Mouse (Mus musculus) hindbrain, embryonic 14.5 days (tissue): ENCODE data around the gene Olfr742. TPM values are rescaled to one million over a fixed set of nuclear protein-coding genes. Genes with fewer than 3 reads are reported as not detected.

Source experiments
- ATAC-seq: fragments of 200-750 bp; cut with Nextera tagmentation; 2 replicates; pipeline ENCODE4 v1.8.0; 2017; ENCODE audit warnings: moderate number of reproducible peaks, mild to moderate bottlenecking, moderate TSS enrichment, moderate library complexity; ENCODE audit not compliant: low FRiP score
- DNase-seq: peaks from one replicate; pipeline ENCODE4 v3.0.0-alpha.2; 2015; ENCODE audit warnings: low spot score
- H3K27ac ChIP-seq: fragments of 300-500 bp; sonication (generic); 2 replicates; pipeline ENCODE4 v1.5.1; 2014; ENCODE audit warnings: mild to moderate bottlenecking, moderate library complexity
- H3K27me3 ChIP-seq: fragments of 300-500 bp; sonication (generic); 2 replicates; pipeline ENCODE4 v1.6.1; 2014; ENCODE audit warnings: mild to moderate bottlenecking, low read length, mixed read lengths; ENCODE audit not compliant: control insufficient read depth, insufficient read depth
- H3K36me3 ChIP-seq: fragments of 300-500 bp; sonication (generic); replicated peaks from 2 replicates; pipeline ENCODE4 v1.6.1; 2014; ENCODE audit not compliant: control insufficient read depth, insufficient read depth
- H3K4me1 ChIP-seq: fragments of 300-500 bp; sonication (generic); replicated peaks from 2 replicates; pipeline ENCODE4 v1.6.1; 2014; ENCODE audit warnings: antibody characterized with exemption, low read length, mixed read lengths; ENCODE audit not compliant: control insufficient read depth, insufficient read depth
- H3K4me2 ChIP-seq: fragments of 300-500 bp; sonication (generic); replicated peaks from 2 replicates; pipeline ENCODE4 v1.6.1; 2014; ENCODE audit warnings: mild to moderate bottlenecking, moderate library complexity
- H3K4me3 ChIP-seq: fragments of 300-500 bp; sonication (generic); replicated peaks from 2 replicates; pipeline ENCODE4 v1.5.1; 2014; ENCODE audit warnings: mild to moderate bottlenecking, low read length
- H3K9ac ChIP-seq: fragments of 300-500 bp; sonication (generic); 2 replicates; pipeline ENCODE4 v1.6.1; 2014
- H3K9me3 ChIP-seq: fragments of 300-500 bp; sonication (generic); 2 replicates; pipeline ENCODE4 v1.6.1; 2016; ENCODE audit warnings: low read length; ENCODE audit not compliant: control insufficient read depth
- WGBS: fragments of 180-500 bp; shearing (Covaris S2); extraction: QIAGEN DNeasy Blood & Tissue Kit; methylation state at CpG from one replicate; pipeline ENCODE4 v1.1.7; 2014; 5-methylcytosine and 5-hydroxymethylcytosine counted together
- polyA plus RNA-seq: library from polyadenylated mRNA; unstranded; fragments of >200 nt; fragmentation: Nextera tagmentation; extraction: Ambion mirVana; gene quantifications from 2 replicates; pipeline ENCODE4 v1.2.1, GENCODE M21; 2014

Gene Olfr742
- polyA plus RNA-seq: not detected in 2 replicates

GRCm38 (mm10) chr14:50503300-50503699 lies at the start of gene Olfr742:
Olfr742 (plus strand) TSS chr14:50503600.
- DNase-seq (no peak), ATAC-seq (no peak)
- Histone ChIP-seq H3K9ac (no peak within 1 kb of the TSS), H3K27me3 (no peaks in the 10 kb centered on the region), H3K9me3 (no peaks in the 10 kb centered on the region), H3K4me2 (no peak within 1 kb of the TSS), H3K4me3 (no peak within 1 kb of the TSS), H3K36me3 (no peaks in the 10 kb centered on the region), H3K4me1 (no peaks in the 10 kb centered on the region), H3K27ac (no peak within 1 kb of the TSS)
- WGBS: 60% methylated on average over 2 of the region's 2 CpGs

- Histone ChIP-seq H3K27me3 (no peaks in the 10 kb centered on the region), H3K4me3 (no peak within 1 kb of the TSS), H3K4me1 (no peaks in the 10 kb centered on the region), H3K9ac (no peak within 1 kb of the TSS), H3K27ac (no peak within 1 kb of the TSS), H3K36me3 (no peaks in the 10 kb centered on the region), H3K4me2 (no peak within 1 kb of the TSS), H3K9me3 (no peaks in the 10 kb centered on the region)
- DNase-seq (no peak), ATAC-seq (no peak)
- WGBS: 79% methylated on average over 2 of the region's 2 CpGs
Observed at GRCm38 (mm10) chr14:50472438-50472837, 31.0 kb upstream of the Olfr742 start, which contains the start of gene Olfr741. Olfr741 (plus strand) TSS chr14:50472738.

GRCm38 (mm10) chr14:50478406-50478805 lies 25.0 kb upstream of the Olfr742 start:
- no peak overlapping the region for H3K4me2 ChIP-seq
- no peak for DNase-seq
- no peak overlapping the region for H3K27ac ChIP-seq
- H3K36me3 ChIP-seq: no peaks in the 10 kb centered on the region
- 82% methylated on average over 2 of the region's 2 CpGs for WGBS
- no peaks in the 10 kb centered on the region for H3K27me3 ChIP-seq
- no peak overlapping the region for H3K9ac ChIP-seq
- 0 out of 2 replicates have a peak, but pooled peaks cover 3% of the 10 kb centered on the region for H3K9me3 ChIP-seq
- no peak for ATAC-seq
- H3K4me1 ChIP-seq: no peaks in the 10 kb centered on the region
- no peak overlapping the region for H3K4me3 ChIP-seq

GRCm38 (mm10) chr14:50521539-50521938 lies 18.1 kb downstream of the Olfr742 start, which contains the start of gene Olfr743:
Olfr743 (plus strand) TSS chr14:50521839.
- Histone ChIP-seq H3K27me3 (no peaks in the 10 kb centered on the region), H3K27ac (no peak within 1 kb of the TSS), H3K4me1 (no peaks in the 10 kb centered on the region), H3K9me3 (no peaks in the 10 kb centered on the region), H3K4me2 (no peak within 1 kb of the TSS), H3K9ac (no peak within 1 kb of the TSS), H3K4me3 (no peak within 1 kb of the TSS), H3K36me3 (no peaks in the 10 kb centered on the region)
- no peak for ATAC-seq
- no peak for DNase-seq

- Histone ChIP-seq H3K27ac (no peak overlapping the region), H3K9me3 (no peaks in the 10 kb centered on the region), H3K27me3 (no peaks in the 10 kb centered on the region), H3K4me1 (no peaks in the 10 kb centered on the region), H3K4me3 (no peak overlapping the region), H3K9ac (no peak overlapping the region), H3K36me3 (no peaks in the 10 kb centered on the region), H3K4me2 (no peak overlapping the region)
- no peak for DNase-seq
- 95% methylated on average over 2 of the region's 2 CpGs for WGBS
- ATAC-seq: no peak
Observed at GRCm38 (mm10) chr14:50552734-50553133, 49.3 kb downstream of the Olfr742 start.

Other genes starting within 250 kb of the Olfr742 start
- not detected in 2 replicates for gene Olfr732, start 219.4 kb upstream of the Olfr742 start, polyA plus RNA-seq
- gene Olfr733, start 202.1 kb upstream of the Olfr742 start, polyA plus RNA-seq: not detected in 2 replicates
- gene Olfr734, start 176.8 kb upstream of the Olfr742 start, polyA plus RNA-seq: not detected in 2 replicates
- gene Olfr735, start 154.7 kb upstream of the Olfr742 start, polyA plus RNA-seq: not detected in 2 replicates
- gene Tlr11, start 145.7 kb upstream of the Olfr742 start, polyA plus RNA-seq: not detected in 2 replicates
- not detected in 2 replicates for gene Olfr736, start 122.4 kb upstream of the Olfr742 start, polyA plus RNA-seq
- not detected in 2 replicates for gene Olfr738, start 96.0 kb upstream of the Olfr742 start, polyA plus RNA-seq
- gene Olfr739, start 85.0 kb upstream of the Olfr742 start, polyA plus RNA-seq: not detected in 2 replicates
- not detected in 2 replicates for gene Olfr740, start 58.1 kb upstream of the Olfr742 start, polyA plus RNA-seq
- not detected in 2 replicates for gene Olfr741, start 30.9 kb upstream of the Olfr742 start, polyA plus RNA-seq
- gene Olfr743, start 18.2 kb downstream of the Olfr742 start, polyA plus RNA-seq: not detected in 2 replicates
- gene Olfr744, start 111.3 kb downstream of the Olfr742 start, polyA plus RNA-seq: not detected in 2 replicates
- not detected in 2 replicates for gene Olfr745, start 135.8 kb downstream of the Olfr742 start, polyA plus RNA-seq
- not detected in 2 replicates for gene Olfr746, start 143.5 kb downstream of the Olfr742 start, polyA plus RNA-seq
- not detected in 2 replicates for gene Olfr747, start 189.6 kb downstream of the Olfr742 start, polyA plus RNA-seq
- not detected in 2 replicates for gene Olfr748, start 203.8 kb downstream of the Olfr742 start, polyA plus RNA-seq
- not detected in 2 replicates for gene Olfr749, start 241.5 kb downstream of the Olfr742 start, polyA plus RNA-seq